Mouse (Mus musculus) kidney, postnatal 14 days (tissue): ENCODE results near the gene Zbtb12.

Experiments
- DNase-seq: peaks from one replicate; pipeline ENCODE4 v3.0.0; 2022; ENCODE audit warnings: mixed read lengths

Zbtb12 gene

DNA sequence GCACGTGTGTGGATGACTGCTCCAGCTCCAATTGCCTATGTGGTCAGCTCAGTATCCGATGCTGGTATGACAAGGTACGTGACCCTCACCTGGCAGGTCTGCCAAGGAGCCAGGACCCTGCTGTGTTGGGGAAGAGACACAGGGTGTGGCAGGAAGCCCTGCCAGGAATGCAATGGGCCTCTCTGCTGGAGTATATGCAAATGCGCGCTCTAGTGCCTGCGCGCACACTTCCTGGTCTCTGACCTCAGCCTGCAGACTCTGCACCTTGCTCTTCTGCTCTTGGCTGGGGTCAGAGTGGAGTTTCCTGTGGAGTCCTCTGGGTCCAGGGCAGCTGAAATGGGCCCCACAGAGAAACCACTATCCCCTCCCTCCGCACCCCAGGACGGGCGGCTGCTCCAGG, 31.7 kb downstream of the Zbtb12 start:
- peak; percentile 63 for DNase-seq

DNA sequence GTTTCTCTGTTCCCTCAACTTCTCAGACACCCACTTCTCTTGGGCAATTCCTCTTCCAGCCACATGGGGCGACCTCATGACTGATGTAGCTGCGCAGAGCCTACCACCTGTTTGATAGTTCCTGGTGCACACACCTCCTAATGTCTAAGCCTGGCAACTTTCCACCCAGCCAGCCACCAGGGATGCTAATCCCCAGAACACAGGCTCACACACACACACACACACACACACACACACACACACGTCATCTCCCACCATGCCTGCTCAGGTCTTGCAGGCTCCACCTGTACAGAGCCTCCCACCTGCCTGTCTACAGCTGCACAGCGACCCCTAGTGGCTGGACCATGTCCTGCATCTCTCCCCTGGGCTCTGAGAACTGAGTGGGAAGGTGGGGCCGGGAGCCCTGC, 32.7 kb downstream of the Zbtb12 start:
- peak; percentile 85 for DNase-seq

DNA sequence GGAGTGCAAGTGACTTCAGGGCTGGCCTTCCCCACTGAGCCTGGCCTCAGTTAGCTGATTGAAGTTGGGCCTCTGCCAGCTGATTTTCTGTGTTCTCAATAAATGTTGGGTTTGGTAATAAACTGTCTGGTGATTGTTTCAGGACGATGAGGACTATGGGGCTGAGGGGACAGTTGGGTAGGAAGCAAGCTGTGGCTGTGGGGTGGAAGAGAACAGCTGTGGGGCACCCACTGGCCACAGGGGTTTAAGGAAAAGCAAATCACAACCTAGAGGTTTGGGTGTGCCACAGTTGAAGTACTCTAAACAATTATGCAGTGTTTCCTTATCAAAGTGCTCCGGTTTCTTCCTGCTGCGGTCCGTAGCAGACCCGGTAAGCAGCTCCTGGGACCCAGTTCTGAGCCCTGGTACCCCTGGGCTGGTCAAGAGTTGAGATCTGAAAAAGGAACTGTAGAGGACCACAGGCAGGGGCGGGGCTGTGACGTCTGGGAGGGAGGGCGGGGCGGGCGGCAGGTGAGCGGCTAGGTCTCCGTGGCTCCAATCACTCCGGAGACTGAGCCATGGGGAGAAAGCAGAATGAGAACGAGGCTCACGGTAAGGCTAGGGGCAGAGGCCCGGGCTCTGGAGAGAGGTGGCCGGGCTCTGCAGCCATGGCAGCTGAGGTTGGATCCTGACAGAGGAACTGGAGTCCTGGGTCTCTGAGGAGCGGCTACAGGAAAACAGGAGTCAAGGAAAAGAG, 34.8 kb downstream of the Zbtb12 start, which contains the start of gene Slc44a4:
TSS of gene Slc44a4 (plus strand) at position 537 of the 736 bp plus-strand sequence.
- peak; percentile 60 for DNase-seq

DNA sequence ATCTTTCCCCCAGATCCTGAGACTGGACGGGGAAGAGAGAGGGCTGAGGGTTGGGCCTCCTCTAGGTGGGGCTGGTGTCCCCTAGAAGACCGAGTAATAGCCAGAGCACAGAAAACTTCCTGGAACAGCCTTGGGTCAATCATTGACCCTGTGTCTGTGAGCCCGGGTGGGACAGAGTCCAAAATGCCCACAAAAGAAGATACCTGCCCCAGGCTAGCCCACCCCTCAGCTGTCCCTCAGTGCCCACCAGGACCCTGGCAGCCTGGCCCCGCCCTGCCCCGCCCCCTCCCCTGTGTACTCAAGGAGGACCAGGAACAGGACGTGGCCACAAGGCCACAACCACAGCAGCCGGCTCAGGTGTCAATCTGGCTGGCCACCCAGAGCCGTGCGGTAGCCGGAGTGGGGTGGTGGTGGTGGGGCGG, 36.1 kb downstream of the Zbtb12 start:
- DNase-seq: peak; percentile 86

DNA sequence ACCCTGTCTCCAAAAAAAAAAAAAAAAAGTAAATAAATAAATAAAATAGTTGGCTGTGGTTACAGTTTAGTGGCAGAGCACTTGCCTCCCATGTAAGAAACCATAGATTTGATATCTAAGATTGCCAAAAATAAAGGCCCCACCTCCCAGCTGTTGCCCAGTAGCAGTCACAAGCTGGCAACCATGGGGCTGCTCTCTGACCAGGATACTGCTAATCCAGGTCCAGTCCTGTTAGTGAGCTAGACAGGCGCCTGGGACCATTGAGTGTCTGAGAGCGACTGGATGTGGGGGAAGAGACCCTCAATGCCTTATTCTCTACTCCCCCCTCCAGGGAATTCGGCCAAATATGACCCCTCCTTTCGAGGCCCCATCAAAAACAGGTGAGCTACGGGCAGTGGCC, 37.0 kb downstream of the Zbtb12 start:
- no peak for DNase-seq

DNA sequence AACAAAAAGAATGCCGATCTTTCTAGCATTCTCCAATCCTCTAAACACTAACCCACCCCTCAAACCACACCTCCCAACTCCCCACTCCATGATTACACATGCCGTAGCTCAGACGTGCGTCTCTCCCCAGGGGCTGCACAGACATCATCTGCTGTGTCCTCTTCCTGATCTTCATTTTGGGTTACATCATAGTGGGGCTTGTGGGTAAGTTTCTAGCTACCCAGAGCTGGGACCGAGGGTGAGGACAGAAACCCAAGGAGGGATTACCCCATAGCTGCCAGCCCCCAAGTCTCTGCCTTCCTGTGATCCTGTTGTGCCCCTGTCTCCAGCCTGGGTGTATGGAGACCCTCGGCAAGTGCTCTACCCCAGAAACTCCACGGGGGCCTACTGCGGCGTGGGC, 37.9 kb downstream of the Zbtb12 start:
- no peak for DNase-seq

DNA sequence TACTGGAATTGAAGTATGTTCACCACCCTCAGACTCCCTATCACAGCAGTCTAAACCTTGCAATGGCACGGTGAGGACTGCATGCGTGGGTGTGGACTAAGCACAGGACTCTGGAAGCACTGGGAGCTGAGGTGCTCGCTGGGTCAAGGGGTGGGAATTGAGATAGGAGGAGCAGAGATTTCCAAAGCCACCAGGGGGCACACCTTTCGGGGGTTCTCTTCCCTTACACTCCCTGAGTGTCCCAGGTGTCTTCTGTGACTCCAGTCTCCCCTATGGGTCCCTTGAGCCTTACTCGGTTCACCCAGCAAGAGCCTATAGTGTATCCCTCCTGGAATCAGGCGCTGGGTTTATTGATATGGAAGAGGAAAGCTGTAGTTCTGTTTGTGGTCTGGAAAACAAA, 43.7 kb downstream of the Zbtb12 start:
- DNase-seq: no peak

DNA sequence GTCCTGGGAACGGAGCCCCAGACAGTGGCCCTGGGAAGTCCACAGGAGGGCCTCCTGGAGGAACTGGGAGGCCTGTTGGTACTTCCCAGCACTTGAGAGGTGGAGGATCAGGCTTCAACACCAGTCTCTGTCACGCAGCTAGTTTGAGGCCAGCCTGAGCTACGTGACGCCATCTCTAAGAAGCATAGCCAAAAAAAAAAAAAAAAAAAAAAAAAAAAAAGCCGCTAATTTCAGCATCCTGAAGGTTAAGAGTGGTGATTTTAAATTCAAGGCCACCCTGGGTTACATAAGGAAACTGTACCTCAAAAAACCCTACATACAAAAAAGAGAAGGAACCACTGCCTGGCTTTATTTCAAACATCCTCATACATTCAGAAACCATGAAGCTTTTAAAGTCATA, 45.0 kb downstream of the Zbtb12 start:
- DNase-seq: no peak

DNA sequence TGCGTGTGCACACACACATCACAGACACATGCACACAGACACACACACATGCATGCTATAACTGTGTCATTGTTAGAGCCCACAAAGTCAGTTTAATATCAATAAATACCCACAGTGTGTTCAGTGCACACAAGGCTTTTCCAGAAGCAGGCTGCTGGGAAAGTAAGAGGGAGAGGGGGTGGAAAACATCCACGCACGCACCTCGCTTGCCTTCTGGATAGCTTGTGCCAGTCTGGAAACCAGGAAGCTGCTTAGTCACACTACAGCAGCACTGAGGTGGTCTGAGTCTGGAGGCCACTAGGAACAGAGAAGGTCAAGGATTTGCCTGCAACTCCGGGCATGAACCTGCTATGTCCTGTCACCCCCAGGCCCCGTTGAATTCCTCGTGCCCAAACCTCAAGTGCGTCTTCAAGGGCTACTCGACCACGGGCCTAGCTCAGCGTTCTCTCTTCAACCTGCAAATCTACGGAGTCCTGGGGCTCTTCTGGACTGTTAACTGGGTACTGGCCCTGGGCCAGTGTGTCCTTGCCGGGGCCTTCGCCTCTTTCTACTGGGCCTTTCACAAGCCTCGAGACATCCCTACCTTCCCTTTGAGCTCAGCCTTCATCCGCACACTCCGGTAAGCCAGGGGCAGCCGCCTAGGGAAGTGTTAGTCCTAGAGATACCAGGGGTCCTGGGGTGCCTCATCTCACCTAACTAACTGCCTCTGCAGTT, 48.2 kb downstream of the Zbtb12 start:
- no peak for DNase-seq

DNA sequence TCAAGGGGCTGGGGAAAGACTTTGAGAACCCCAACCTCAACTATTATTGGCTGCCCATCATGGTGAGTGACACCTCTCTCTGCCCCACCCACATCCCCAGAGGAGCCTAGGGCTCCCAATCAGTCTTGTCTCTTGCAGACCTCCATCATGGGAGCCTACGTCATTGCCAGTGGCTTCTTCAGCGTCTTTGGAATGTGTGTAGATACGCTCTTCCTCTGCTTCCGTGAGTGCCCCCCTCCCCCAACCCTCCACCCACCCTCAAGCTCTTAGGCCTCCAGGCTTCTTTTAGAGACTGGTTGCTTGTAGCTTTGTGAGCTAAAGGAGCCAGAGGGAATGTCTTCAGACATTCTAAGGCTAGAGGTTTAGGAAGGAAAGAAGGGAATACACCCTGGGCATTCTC, 49.6 kb downstream of the Zbtb12 start:
- DNase-seq: no peak

DNA sequence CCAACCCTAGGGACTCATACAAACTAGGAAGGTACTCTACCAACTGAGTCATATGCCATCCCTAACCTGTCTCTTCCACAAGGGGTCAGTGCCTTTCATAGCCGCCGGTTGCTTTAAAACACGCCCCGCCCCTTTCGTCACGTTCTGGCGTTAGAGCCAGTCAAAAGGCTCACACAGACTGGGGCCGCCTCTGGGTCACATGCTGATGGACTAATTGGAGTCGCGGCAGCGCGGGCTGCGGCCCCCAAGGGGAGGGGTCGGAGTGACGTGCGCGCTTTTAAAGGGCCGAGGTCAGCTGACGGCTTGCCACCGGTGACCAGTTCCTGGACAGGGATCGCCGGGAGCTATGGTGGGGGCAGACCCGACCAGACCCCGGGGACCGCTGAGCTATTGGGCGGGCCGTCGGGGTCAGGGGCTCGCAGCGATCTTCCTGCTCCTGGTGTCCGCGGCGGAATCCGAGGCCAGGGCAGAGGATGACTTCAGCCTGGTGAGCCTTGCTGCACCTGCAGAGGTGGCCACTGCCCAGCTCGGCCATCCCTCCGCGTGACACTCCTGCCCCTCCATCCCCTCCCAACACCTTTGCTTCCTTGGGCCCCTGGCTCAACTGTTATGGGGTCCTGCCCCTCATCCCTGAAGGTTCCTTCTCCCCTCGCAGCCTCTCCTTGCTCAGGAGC, 51.9 kb downstream of the Zbtb12 start, which contains the start of gene Neu1:
TSS of gene Neu1 (plus strand) at position 193 of the 674 bp plus-strand sequence.
- DNase-seq: peak; percentile 99

DNA sequence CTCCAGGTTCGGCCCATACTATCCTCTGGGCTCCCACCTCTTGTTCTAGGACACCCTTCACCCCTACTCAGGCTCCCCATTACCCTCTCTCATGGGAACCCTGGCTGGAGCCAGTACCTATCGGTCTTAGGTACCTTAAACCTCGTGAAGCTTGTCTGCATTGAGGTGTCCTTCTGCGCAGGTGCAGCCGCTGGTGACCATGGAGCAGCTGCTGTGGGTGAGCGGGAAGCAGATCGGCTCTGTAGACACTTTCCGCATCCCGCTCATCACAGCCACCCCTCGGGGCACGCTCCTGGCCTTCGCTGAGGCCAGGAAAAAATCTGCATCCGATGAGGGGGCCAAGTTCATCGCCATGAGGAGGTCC, 52.4 kb downstream of the Zbtb12 start:
- DNase-seq: no peak

DNA sequence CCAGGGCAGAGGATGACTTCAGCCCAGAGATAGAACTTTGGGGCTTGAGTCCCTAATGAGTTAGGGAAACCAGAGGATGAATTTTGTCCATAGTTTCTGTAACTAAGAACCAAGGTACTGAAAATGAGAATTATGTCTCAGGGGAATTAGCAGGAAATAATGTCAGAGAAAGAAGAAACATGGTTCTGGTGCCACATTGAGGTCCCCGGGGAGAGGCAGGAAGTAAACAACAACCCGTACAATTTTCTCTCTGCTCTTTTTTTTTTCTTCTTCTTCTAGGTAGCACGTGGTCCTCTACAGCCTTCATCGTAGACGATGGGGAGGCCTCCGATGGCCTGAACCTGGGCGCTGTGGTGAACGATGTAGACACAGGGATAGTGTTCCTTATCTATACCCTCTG, 53.0 kb downstream of the Zbtb12 start:
- no peak for DNase-seq

DNA sequence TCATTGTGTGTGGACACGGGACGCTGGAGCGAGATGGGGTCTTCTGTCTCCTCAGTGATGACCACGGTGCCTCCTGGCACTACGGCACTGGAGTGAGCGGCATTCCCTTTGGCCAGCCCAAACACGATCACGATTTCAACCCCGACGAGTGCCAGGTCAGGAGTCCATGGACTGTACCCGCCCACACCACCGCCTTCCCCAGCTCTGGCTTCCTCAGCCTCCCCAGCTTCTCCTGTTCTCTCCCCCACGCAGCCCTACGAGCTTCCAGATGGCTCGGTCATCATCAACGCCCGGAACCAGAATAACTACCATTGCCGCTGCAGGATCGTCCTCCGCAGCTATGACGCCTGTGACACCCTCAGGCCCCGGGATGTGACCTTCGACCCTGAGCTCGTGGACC, 54.7 kb downstream of the Zbtb12 start:
- peak; percentile 67 for DNase-seq

DNA sequence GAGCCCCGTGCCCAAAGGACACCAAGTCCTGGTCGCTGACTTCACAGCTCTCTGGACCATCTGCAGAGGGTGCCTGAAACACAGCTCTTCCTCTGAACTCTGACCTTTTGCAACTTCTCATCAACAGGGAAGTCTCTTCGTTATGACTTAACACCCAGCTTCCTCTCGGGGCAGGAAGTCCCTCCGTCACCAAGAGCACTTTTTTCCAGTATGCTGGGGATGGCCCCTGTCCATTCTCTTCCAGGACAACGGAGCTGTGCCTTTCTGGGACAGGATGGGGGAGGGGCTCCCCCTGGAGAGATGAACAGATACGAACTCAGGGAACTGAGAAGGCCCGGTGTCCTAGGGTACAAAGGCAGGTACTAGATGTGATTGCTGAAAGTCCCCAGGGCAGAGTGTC, 55.5 kb downstream of the Zbtb12 start:
- no peak for DNase-seq

DNA sequence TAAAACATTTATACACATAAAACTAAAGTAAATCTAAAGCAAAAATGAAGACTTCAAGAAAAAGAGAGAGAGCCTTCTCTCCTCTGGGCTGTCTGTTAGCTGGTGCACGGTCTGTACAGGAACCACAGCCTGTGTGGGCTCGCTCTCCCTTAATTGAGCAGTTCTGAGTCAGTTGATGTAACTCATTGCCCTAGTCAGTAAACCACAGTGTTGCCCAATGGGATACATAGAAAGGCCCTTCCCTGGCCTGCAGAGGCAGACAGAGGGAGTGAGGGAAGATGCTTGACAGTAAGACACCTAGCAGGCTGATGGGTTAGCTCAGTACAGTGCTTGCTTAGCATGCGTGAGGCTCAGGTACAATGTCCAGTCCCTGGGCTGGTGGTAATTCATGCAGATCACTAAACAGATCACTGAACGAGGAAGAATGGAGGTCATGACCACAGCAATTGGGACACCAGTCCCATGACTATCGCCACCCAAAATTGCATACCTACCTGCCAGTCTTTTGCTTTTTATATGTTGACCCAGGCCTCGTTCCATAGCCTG, 58.8 kb downstream of the Zbtb12 start:
- peak; percentile 66 for DNase-seq

DNA sequence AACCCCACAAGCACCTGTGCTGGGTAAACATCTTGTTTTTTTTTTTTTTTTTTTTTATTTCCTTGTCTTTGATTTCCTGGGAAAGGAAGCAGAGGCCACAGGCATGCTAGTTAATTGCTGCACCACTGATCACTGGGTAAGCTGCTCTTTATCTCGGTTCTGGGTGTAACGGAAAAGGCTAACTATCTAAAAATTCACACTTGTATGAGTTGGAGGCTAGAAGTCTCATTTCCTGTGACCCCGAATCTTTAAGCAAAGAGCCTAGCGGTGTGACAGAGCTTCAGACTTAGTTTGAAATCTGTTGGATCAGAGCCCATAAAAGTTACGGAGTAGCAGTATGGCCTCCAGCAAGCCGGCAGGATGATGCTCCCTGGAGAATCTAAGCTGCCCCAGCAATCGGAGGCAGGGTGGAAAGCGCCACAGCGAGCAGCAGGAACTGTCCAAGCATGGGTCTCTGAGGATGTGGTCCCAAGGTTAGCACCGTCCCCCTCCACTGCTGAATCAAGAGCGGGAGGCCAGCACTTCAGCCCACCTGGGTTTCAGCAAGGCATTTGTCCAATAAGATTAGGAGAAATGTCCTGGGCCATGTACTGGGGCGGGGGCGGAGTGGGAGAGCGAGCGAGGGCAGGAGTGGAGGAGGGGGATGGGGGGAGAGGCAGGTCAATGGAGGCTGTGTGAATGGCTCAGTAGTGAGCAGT, 62.2 kb downstream of the Zbtb12 start:
- DNase-seq: peak; percentile 41

DNA sequence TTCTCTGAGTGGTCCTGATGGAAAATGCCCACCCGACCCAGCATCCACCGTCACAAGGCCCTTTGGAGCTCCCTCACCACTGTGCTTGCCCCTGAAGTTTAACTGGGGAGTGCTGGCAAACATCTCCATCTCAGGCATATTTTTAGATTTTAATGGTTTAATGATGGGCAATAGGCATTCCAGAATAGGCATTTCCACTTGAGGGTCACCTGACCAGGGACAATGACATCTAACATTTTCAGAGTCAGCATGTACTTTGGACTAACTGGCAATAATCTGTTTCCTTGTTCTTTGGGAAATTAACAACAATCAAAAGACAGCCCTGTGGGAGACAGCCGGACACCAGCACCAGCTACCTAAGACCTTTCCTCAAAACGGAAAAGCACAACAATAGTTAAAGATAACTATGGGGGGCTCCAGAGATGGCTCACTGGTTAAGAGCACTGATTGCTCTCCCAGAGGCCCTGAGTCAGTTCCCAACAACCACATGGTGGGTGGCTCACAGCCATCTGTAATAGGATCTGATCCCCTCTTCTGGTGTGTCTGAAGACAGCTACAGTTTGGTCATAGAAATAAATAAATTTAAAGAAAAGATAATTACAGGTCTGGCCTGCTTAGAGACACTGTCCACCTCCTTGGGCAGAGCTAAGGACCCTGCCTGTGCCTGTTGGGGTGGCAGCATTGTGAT, 64.0 kb downstream of the Zbtb12 start:
- DNase-seq: no peak

DNA sequence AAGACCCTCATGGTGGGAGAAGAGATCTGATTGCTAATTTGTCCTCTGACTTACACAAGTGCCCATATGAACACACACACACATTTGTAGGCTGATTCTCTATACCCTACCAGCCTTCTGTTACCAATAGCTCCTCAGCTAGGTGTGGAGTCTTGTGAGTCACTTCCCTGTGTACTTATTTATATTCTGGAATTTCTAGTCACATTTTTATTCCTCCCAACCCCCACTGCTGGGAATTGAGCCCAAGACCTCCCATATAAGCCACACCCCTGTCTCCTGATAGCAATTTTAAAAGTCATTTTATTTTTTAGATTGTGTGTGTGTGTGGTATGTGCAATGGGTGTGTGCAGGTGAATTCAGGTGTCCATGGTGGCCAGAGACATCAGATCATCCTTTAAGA, 65.1 kb downstream of the Zbtb12 start:
- DNase-seq: peak; percentile 58
